24 mouse cellular contexts compared by ENCODE assay signal in the genomic region with DNA sequence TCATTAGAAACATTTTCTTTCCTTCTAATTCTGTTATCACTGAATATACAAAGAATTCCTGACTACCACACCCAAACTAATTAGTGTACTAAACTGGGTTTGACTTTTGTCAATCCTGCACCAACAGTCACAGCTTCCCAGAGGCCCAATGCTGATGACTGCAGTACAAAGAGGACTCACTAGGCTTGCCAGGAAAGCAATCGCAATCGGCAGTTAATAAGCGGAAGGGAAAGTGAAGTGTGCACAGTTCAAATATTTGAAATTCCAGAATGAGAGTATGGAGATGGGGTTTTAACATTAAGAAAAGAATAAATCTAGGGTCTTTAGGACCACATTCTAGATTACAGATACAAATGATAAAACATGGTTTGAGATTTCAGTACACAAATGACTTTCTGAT. TPM values are rescaled to one million over a fixed set of nuclear protein-coding genes. Genes with fewer than 3 reads are reported as not detected.
DNase-seq lines count a peak whose midpoint lies in the region; ATAC-seq and TF ChIP-seq lines count a peak whose summit lies in the region.
"Had no signal": no experiment of that assay in that cellular context is flagged by ENCODE, and none has a peak within 500 bp of the region (broad histone marks: within the 10 kb centered on the region; RNA-seq: fewer than 3 reads in every experiment).

No protein-coding gene starts in this region.

- 46% methylated on average over 3 of the region's 3 CpGs for WGBS in lung, embryonic 14.5 days
- WGBS in lung, postnatal 0 days = 36% methylated on average over 3 of the region's 3 CpGs
- WGBS in forebrain, postnatal 0 days = 50% methylated on average over 3 of the region's 3 CpGs

- H3K27me3 ChIP-seq in lung, embryonic 14.5 days (ENCODE audit: insufficient read depth, low read length) = no peaks in the 10 kb centered on the region
- no peaks in the 10 kb centered on the region for H3K27me3 ChIP-seq in lung, postnatal 0 days (replicated peaks; ENCODE audit: insufficient read depth, low read length)
- H3K27me3 ChIP-seq in forebrain, postnatal 0 days (ENCODE audit: insufficient read depth, low read length) = no peaks in the 10 kb centered on the region
- H3K27me3 ChIP-seq: embryonic facial prominence, embryonic 12.5 days; hindbrain, embryonic 13.5 days; limb, embryonic 13.5 days; liver, embryonic 13.5 days; midbrain, embryonic 13.5 days; neural tube, embryonic 13.5 days had no signal

- no peak overlapping the region for H3K4me3 ChIP-seq in lung, embryonic 14.5 days (ENCODE audit: low read depth, low read length)
- H3K4me3 ChIP-seq in lung, postnatal 0 days (ENCODE audit: low read depth, low read length) = no peak overlapping the region
- no peak overlapping the region for H3K4me3 ChIP-seq in forebrain, postnatal 0 days (ENCODE audit: low read depth, low read length)
- H3K4me3 ChIP-seq: embryonic facial prominence, embryonic 12.5 days; forebrain, embryonic 10.5 days; hindbrain, embryonic 13.5 days; limb, embryonic 13.5 days; liver, embryonic 13.5 days; midbrain, embryonic 13.5 days; neural tube, embryonic 13.5 days had no signal

- 0 out of 2 replicates have a peak, but pooled peaks have one; percentile 39 for TF ChIP-seq EP300 in lung, postnatal 0 days (IDR thresholded peaks at IDR 0.05)

- no peaks in the 10 kb centered on the region for H3K4me1 ChIP-seq in lung, embryonic 14.5 days (ENCODE audit: insufficient read depth)
- H3K4me1 ChIP-seq in lung, postnatal 0 days (ENCODE audit: insufficient read depth, low read depth, low read length) = no peaks in the 10 kb centered on the region
- H3K4me1 ChIP-seq in forebrain, postnatal 0 days (ENCODE audit: insufficient read depth) = no peaks in the 10 kb centered on the region
- H3K4me1 ChIP-seq: embryonic facial prominence, embryonic 12.5 days; forebrain, embryonic 10.5 days; hindbrain, embryonic 13.5 days; limb, embryonic 13.5 days; liver, embryonic 13.5 days; midbrain, embryonic 13.5 days; neural tube, embryonic 13.5 days had no signal

- intact Hi-C loops in heart, postnatal 25 days (cut with DNase I) = no loop called here

- H3K9ac ChIP-seq in lung, embryonic 14.5 days = no peak overlapping the region
- no peak overlapping the region for H3K9ac ChIP-seq in lung, postnatal 0 days (replicated peaks; ENCODE audit: low read depth)
- no peak overlapping the region for H3K9ac ChIP-seq in forebrain, postnatal 0 days
- H3K9ac ChIP-seq: embryonic facial prominence, embryonic 12.5 days; hindbrain, embryonic 13.5 days; limb, embryonic 13.5 days; liver, embryonic 13.5 days; midbrain, embryonic 13.5 days; neural tube, embryonic 13.5 days had no signal

- peaks cover 53% of the 10 kb centered on the region for H3K36me3 ChIP-seq in lung, embryonic 14.5 days (ENCODE audit: insufficient read depth)
- H3K36me3 ChIP-seq in lung, postnatal 0 days (ENCODE audit: insufficient read depth, low read length) = no peaks in the 10 kb centered on the region
- H3K36me3 ChIP-seq in forebrain, postnatal 0 days (ENCODE audit: insufficient read depth) = peaks cover 29% of the 10 kb centered on the region

- no peak overlapping the region for H3K4me2 ChIP-seq in lung, embryonic 14.5 days
- no peak overlapping the region for H3K4me2 ChIP-seq in lung, postnatal 0 days (replicated peaks; ENCODE audit: low read depth, low read length)
- H3K4me2 ChIP-seq in forebrain, postnatal 0 days (ENCODE audit: low read depth) = no peak overlapping the region
- H3K4me2 ChIP-seq: embryonic facial prominence, embryonic 12.5 days; hindbrain, embryonic 13.5 days; limb, embryonic 13.5 days; liver, embryonic 13.5 days; midbrain, embryonic 13.5 days; neural tube, embryonic 13.5 days had no signal

- ATAC-seq in lung, embryonic 14.5 days (ENCODE audit: insufficient read depth) = peak; percentile 58
- peak; percentile 74 for ATAC-seq in lung, postnatal 0 days
- no peak for ATAC-seq in forebrain, postnatal 0 days
- ATAC-seq: CD4-positive, CD25-positive, alpha-beta regulatory T cell, adult 4 months; forebrain, embryonic 16.5 days; intestine, embryonic 16.5 days; midbrain, embryonic 13.5 days had no signal

- TF ChIP-seq CTCF in lung, embryonic 14.5 days (IDR thresholded peaks at IDR 0.05; ENCODE audit: low read depth) = no peak
- no peak for TF ChIP-seq CTCF in lung, postnatal 0 days (IDR thresholded peaks at IDR 0.05)
- no peak for TF ChIP-seq CTCF in forebrain, postnatal 0 days (IDR thresholded peaks at IDR 0.05; ENCODE audit: low read depth)

- H3K27ac ChIP-seq in lung, embryonic 14.5 days (ENCODE audit: low read depth) = peak overlapping the region; percentile 24; the same call in 1 of the 2 replicates
- no peak overlapping the region for H3K27ac ChIP-seq in lung, postnatal 0 days (ENCODE audit: low read length)
- H3K27ac ChIP-seq in forebrain, postnatal 0 days (ENCODE audit: low read depth, low read length) = no peak overlapping the region
- H3K27ac ChIP-seq: embryonic facial prominence, embryonic 12.5 days; forebrain, embryonic 10.5 days; hindbrain, embryonic 13.5 days; limb, embryonic 13.5 days; liver, embryonic 13.5 days; macrophage; midbrain, embryonic 13.5 days; neural tube, embryonic 13.5 days had no signal

- H3K9me3 ChIP-seq in lung, embryonic 14.5 days (ENCODE audit: low read depth, low read length) = no peaks in the 10 kb centered on the region
- no peaks in the 10 kb centered on the region for H3K9me3 ChIP-seq in lung, postnatal 0 days (ENCODE audit: low read length)
- H3K9me3 ChIP-seq in forebrain, postnatal 0 days (ENCODE audit: low read length) = no peaks in the 10 kb centered on the region
- H3K9me3 ChIP-seq: embryonic facial prominence, embryonic 12.5 days; forebrain, embryonic 10.5 days; hindbrain, embryonic 13.5 days; limb, embryonic 13.5 days; liver, embryonic 13.5 days; midbrain, embryonic 13.5 days; neural tube, embryonic 13.5 days had no signal

- peak; percentile 8 for DNase-seq in heart, postnatal 4 days
- DNase-seq in heart, postnatal 25 days (ENCODE audit: low spot score) = no peak
- DNase-seq in lung, embryonic 14.5 days = peak; percentile 62
- no peak for DNase-seq in lung, postnatal 4 days
- peak; percentile 70 for DNase-seq in lung, postnatal 0 days (ENCODE audit: low spot score)
- no peak for DNase-seq in forebrain, postnatal 0 days
- DNase-seq in right cerebral cortex, adult 18-20 months = no peak
- DNase-seq: adrenal gland, adult 2 months; cerebellum, adult 8-10 months; cerebellum, postnatal 25 days; heart, postnatal 36 days; kidney, adult 8-10 months; kidney, postnatal 14 days; liver, embryonic 13.5 days had no signal

RNA-seq across cellular contexts. Expression of gene Emsy, which starts 23.6 kb away (rescaled TPM):
- total RNA-seq in heart, postnatal 4 days (2021) = 10 to 100 TPM; 34.2 to 35.8 TPM
- 10 to 100 TPM; 25.0 to 31.1 TPM for total RNA-seq in heart, postnatal 25 days (2021)
- polyA plus RNA-seq in lung, embryonic 14.5 days (2014; fragmentation: Nextera tagmentation; extraction: Ambion mirVana) = 45.5 and 47.4 TPM in 2 replicates
- polyA plus RNA-seq in lung, postnatal 0 days (2015; fragmentation: Nextera tagmentation; extraction: Ambion mirVana) = 8.6 and 10.2 TPM in 2 replicates
- total RNA-seq in forebrain, postnatal 0 days (2014; rRNA removed) = 31.9 and 52.4 TPM in 2 replicates
- 23.9 and 26.8 TPM in 2 replicates for polyA plus RNA-seq in forebrain, postnatal 0 days (2015; fragmentation: Nextera tagmentation; extraction: Ambion mirVana)

Comparison
In these comparisons a context has a peak if more than half of its experiments do, and no peak if none do; other contexts are left out.
1. DNase-seq: peak in heart, postnatal 4 days (single experiment), lung, embryonic 14.5 days (single experiment) and lung, postnatal 0 days (single experiment); none in heart, postnatal 25 days (single experiment), lung, postnatal 4 days (0 of 2), forebrain, postnatal 0 days (single experiment) and right cerebral cortex, adult 18-20 months (single experiment).